Mouse (Mus musculus) CH12.LX (cell line): Measurements from ENCODE around the gene AI837181. TPM values are rescaled to one million over a fixed set of nuclear protein-coding genes. Genes with fewer than 3 reads are reported as not detected.
A peak's percentile ranks its signal among the peaks of the same experiment; 100 is the strongest.

Experiments
- DNase-seq: peaks from one replicate; pipeline ENCODE4 v3.0.0-alpha.2; 2013; ENCODE audit errors: extremely low read depth
- H3K27ac ChIP-seq: 2 replicates; pipeline ENCODE4 v1.5.1; 2012; ENCODE audit warnings: low read depth, mild to moderate bottlenecking, control low read depth, moderate library complexity; ENCODE audit not compliant: insufficient read depth
- H3K27me3 ChIP-seq: replicated peaks from 2 replicates; pipeline ENCODE3; 2012; ENCODE audit warnings: inconsistent platforms
- H3K36me3 ChIP-seq, 2 experiments: replicated peaks in 1 of 2; 2 replicates each; pipeline versions ENCODE3 to v1.6.1; 2012; ENCODE audit warnings: inconsistent platforms in 1 of 2, low read length in 1 of 2, mild to moderate bottlenecking in 1 of 2, mixed read lengths in 1 of 2, moderate library complexity in 1 of 2; ENCODE audit not compliant: control insufficient read depth in 1 of 2, insufficient read depth in 1 of 2
- H3K4me1 ChIP-seq, 2 experiments: 2 replicates each; pipeline ENCODE4 v1.6.1; 2012; ENCODE audit warnings: inconsistent platforms in 1 of 2, moderate library complexity in 1 of 2; ENCODE audit not compliant: insufficient read depth in 2 of 2, control insufficient read depth in 1 of 2
- H3K4me2 ChIP-seq: 2 replicates; pipeline ENCODE4 v1.6.1; 2012; ENCODE audit warnings: low read depth, mild to moderate bottlenecking, control low read depth; ENCODE audit not compliant: poor library complexity, insufficient read depth, severe bottlenecking
- H3K4me3 ChIP-seq, 3 experiments: fragments of 150-350 bp in 1 of 3; sonication (generic) in 1 of 3; replicated peaks in 1 of 3; 2 replicates each; pipeline versions ENCODE3 to v1.5.1; 2011 to 2012; ENCODE audit warnings: low read depth in 2 of 3, low read length in 2 of 3, mild to moderate bottlenecking in 2 of 3, moderate library complexity in 2 of 3, control low read depth in 1 of 3, improper control_type of control experiment in 1 of 3, inconsistent platforms in 1 of 3, mixed read lengths in 1 of 3; ENCODE audit not compliant: poor library complexity in 1 of 3
- H3K79me2 ChIP-seq: replicated peaks from 2 replicates; pipeline ENCODE4 v1.6.1; 2012; ENCODE audit warnings: mild to moderate bottlenecking, moderate library complexity; ENCODE audit not compliant: control insufficient read depth, poor library complexity, insufficient read depth, severe bottlenecking; ENCODE audit errors: extremely low read depth
- H3K9ac ChIP-seq: 2 replicates; pipeline ENCODE4 v1.6.1; 2012; ENCODE audit warnings: low read depth, mild to moderate bottlenecking, control low read depth, moderate library complexity; ENCODE audit not compliant: insufficient read depth
- H3K9me3 ChIP-seq: replicated peaks from 2 replicates; pipeline ENCODE3; 2012; ENCODE audit warnings: low read length, inconsistent platforms, mixed read lengths
- BHLHE40 ChIP-seq: IDR thresholded peaks from 2 replicates; pipeline ENCODE4 v1.6.1; 2011; ENCODE audit warnings: mild to moderate bottlenecking, low read depth, low read length, improper control_type of control experiment
- CHD1 ChIP-seq: IDR thresholded peaks from 2 replicates; pipeline ENCODE4 v1.6.1; 2012; ENCODE audit warnings: low read depth, low read length, improper control_type of control experiment, inconsistent platforms
- CTCF ChIP-seq, 2 experiments: IDR thresholded peaks in 1 of 2; conservative IDR thresholded peaks in 1 of 2; 2 replicates each; pipeline ENCODE4 v1.5.1; 2011 to 2012; ENCODE audit warnings: low read depth in 2 of 2, low read length in 2 of 2, improper control_type of control experiment in 1 of 2, inconsistent platforms in 1 of 2, mild to moderate bottlenecking in 1 of 2, moderate library complexity in 1 of 2
- ELF1 ChIP-seq: IDR thresholded peaks from 2 replicates; pipeline ENCODE4 v1.6.1; 2014; ENCODE audit warnings: low read depth, mild to moderate bottlenecking, inconsistent platforms, low read length, improper control_type of control experiment
- IRF4 ChIP-seq: IDR thresholded peaks from 2 replicates; pipeline ENCODE4 v1.6.1; 2014; ENCODE audit warnings: low read depth, mild to moderate bottlenecking, inconsistent platforms, low read length, improper control_type of control experiment
- KAT2A ChIP-seq: IDR thresholded peaks from 2 replicates; pipeline ENCODE4 v1.6.1; 2012; ENCODE audit warnings: low read length, improper control_type of control experiment, inconsistent platforms; ENCODE audit not compliant: insufficient replicate concordance
- MAFK ChIP-seq: IDR thresholded peaks from 2 replicates; pipeline ENCODE4 v1.6.1; 2011; ENCODE audit warnings: low read length, improper control_type of control experiment; ENCODE audit not compliant: insufficient replicate concordance
- MEF2A ChIP-seq: IDR thresholded peaks from 2 replicates; pipeline ENCODE4 v1.6.1; 2014; ENCODE audit warnings: low read depth, mild to moderate bottlenecking, inconsistent platforms, low read length, improper control_type of control experiment, borderline replicate concordance
- PAX5 ChIP-seq: IDR thresholded peaks from 2 replicates; pipeline ENCODE4 v1.6.1; 2012; ENCODE audit warnings: low read length, inconsistent platforms, mixed read lengths
- POLR2A ChIP-seq: IDR thresholded peaks from 2 replicates; pipeline ENCODE4 v1.6.1; 2011; ENCODE audit warnings: low read depth, mild to moderate bottlenecking, improper control_type of control experiment, low read length
- USF1 ChIP-seq: IDR thresholded peaks from 2 replicates; pipeline ENCODE4 v1.6.1; 2014; ENCODE audit warnings: low read depth, mild to moderate bottlenecking, inconsistent platforms, low read length, improper control_type of control experiment
- dilution Hi-C: fragments of 300-500 bp; cut with MboI; formaldehyde crosslinking; loops from 2 replicates; pipeline ENCODE4 v1.14.3; 2020; ENCODE audit warnings: low sequenced_read_pairs; ENCODE audit not compliant: extremely low pct_unique_long_range_greater_than_20kb, extremely low pct_ligation_motif_present
- in situ Hi-C: fragments of 300-500 bp; cut with MboI; formaldehyde crosslinking; loops from 3 replicates; pipeline ENCODE4 v1.14.3; 2019; ENCODE audit warnings: low sequenced_read_pairs, low pct_ligation_motif_present, low pct_unique_long_range_greater_than_20kb, mixed read lengths
- polyA plus RNA-seq: library from polyadenylated mRNA; unstranded; fragments of >175 nt; gene quantifications from 2 replicates; pipeline ENCODE4 v1.2.1, GENCODE M21; 2012; ENCODE audit warnings: low read depth; ENCODE audit not compliant: insufficient read length
- total RNA-seq, 2 experiments: library from RNA; depleted of rRNA; stranded (reverse); fragments of 300-350 nt in 1 of 2; fragments of >200 nt in 1 of 2; gene quantifications; 2 replicates each; pipeline ENCODE4 v1.2.3; 2012 to 2014

The AI837181 gene
- total and polyA plus RNA-seq, 3 experiments: 9.8 to 25.1 (median 22.0) TPM

- Histone ChIP-seq H3K79me2 (peaks cover 27% of the 10 kb centered on the region), H3K27me3 (no peaks in the 10 kb centered on the region), H3K4me3 (no peak overlapping the region), H3K36me3 (peaks cover 74 to 88% of the 10 kb centered on the region in 2 experiments), H3K4me1 (peaks cover 2 to 21% of the 10 kb centered on the region in 2 experiments; a peak in 2 of 4 replicates), H3K9ac (no peak overlapping the region), H3K27ac (no peak overlapping the region), H3K4me2 (no peak overlapping the region), H3K9me3 (no peaks in the 10 kb centered on the region)
- no peak for TF ChIP-seq CHD1
- dilution Hi-C loops: no loop called here
- in situ Hi-C loops: no loop called here
- DNase-seq: no peak
These were observed 41.6 kb upstream of the AI837181 start for GRCm38 (mm10) chr19:5383326-5383725.

DNA sequence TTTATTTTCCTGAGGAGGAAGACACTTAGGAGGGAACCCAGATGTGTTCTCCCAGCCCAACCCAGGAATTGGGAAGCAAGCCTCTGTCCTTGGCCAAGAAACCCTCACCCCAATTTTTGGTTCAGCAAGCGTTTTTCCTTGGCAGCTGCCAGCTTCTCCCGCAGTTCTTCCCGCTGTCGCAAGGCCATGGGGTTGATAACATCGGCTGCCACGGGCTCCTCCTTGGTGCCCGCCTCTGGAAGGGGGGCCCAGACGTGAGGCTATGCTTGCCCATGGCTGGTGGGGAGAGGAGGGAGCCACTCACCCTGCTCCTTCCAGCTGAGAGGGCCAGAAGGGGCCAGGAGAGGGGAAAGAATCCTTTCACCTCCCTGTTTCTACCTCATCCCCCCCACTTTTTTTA is 40.2 kb upstream of the AI837181 start:
- H3K4me2 ChIP-seq: no peak overlapping the region
- dilution Hi-C loops (no loop called here), in situ Hi-C loops (no loop called here)
- H3K27ac ChIP-seq: no peak overlapping the region
- peaks cover 28% of the 10 kb centered on the region for H3K79me2 ChIP-seq
- no peak for DNase-seq
- H3K4me1 ChIP-seq: peaks cover 2 to 21% of the 10 kb centered on the region in 2 experiments; a peak in 2 of 4 replicates
- H3K4me3 ChIP-seq: no peak overlapping the region
- H3K36me3 ChIP-seq: peaks cover 60 to 74% of the 10 kb centered on the region in 2 experiments
- H3K9me3 ChIP-seq: no peaks in the 10 kb centered on the region
- TF ChIP-seq CTCF (conservative IDR thresholded peaks at IDR 0.05 in 1 of 2, IDR thresholded peaks at IDR 0.05 in 1 of 2; ENCODE audit: low read depth in 2 of 2, low read length in 2 of 2) (no peak), MAFK (no peak), USF1 (no peak), PAX5 (no peak), BHLHE40 (no peak), MEF2A (no peak), ELF1 (no peak)
- no peak overlapping the region for H3K9ac ChIP-seq
- no peaks in the 10 kb centered on the region for H3K27me3 ChIP-seq

GRCm38 (mm10) chr19:5388011-5388441 is 36.9 kb upstream of the AI837181 start:
- DNase-seq: no peak
- Histone ChIP-seq H3K27ac (peak overlapping the region; percentile 66), H3K4me2 (peak overlapping the region; percentile 57), H3K27me3 (no peaks in the 10 kb centered on the region)
- TF ChIP-seq KAT2A (no peak), IRF4 (no peak), POLR2A (no peak)
- TF ChIP-seq, all 38 proteins: peak for 0
- in situ Hi-C loops (no loop called here), dilution Hi-C loops (no loop called here)
- Histone ChIP-seq H3K36me3 (peaks cover 27 to 47% of the 10 kb centered on the region in 2 experiments), H3K9ac (peak overlapping the region; percentile 86), H3K4me3 (peak overlapping the region; percentile 91 to 94 (median 92)), H3K79me2 (peaks cover 28% of the 10 kb centered on the region), H3K9me3 (no peaks in the 10 kb centered on the region), H3K4me1 (peaks cover 5 to 39% of the 10 kb centered on the region in 2 experiments)
